Comparison of ENCODE assay signal across 8 mouse cellular contexts in the genomic region with DNA sequence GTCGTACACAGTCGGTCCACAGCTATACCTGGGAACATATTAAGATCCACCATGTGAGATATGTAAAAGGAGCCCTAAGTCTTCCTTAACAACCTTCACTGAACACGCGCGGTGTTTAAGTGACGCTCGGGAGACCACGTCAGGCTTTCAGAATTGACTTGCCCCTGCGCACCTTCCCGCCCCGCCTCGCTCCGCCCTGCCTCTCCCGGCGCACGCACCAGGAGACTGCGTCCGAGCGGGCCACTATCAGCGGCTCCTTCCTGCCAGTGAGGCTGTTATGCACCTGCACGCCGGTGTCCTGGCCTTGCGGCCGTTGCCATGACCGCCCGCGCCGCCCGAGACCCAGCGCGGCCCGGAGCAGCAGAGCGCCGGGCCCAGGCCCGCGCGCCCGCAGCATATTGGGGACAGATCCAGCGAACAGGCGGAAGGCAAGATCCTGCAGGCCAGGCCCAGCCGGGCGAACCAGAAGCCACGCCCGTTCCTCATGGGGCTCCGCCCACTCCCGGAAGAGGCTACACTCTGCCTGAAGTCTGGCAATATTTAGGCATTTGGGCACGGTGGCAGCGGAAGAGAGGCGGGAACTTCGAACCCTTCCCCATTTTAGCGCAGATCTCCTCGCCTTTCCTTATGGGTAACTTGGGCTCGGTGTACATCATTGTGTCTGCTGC. TPM values are rescaled to one million over a fixed set of nuclear protein-coding genes. Genes with fewer than 3 reads are reported as not detected.
DNase-seq lines count a peak whose midpoint lies in the region; ATAC-seq lines count a peak whose summit lies in the region.

A gene (minus strand): TSS at position 503 of the 668 bp plus-strand sequence.

- under 1% methylated on average over 53 of the region's 53 CpGs for WGBS in heart, embryonic 14.5 days
- WGBS in liver, embryonic 13.5 days (ENCODE audit: insufficient replicate concordance) = under 1% methylated on average over 52 of the region's 53 CpGs
- under 1% methylated on average over 53 of the region's 53 CpGs for WGBS in stomach, embryonic 16.5 days

- H3K36me3 ChIP-seq in heart, embryonic 14.5 days (ENCODE audit: control insufficient read depth, insufficient read depth, low read length) = peaks cover 17% of the 10 kb centered on the region; the same call in 1 of the 2 replicates
- H3K36me3 ChIP-seq in liver, embryonic 13.5 days = peaks cover 22% of the 10 kb centered on the region; the same call in 1 of the 2 replicates
- H3K36me3 ChIP-seq in stomach, embryonic 16.5 days (ENCODE audit: control insufficient read depth, insufficient read depth, low read length) = 0 out of 2 replicates have a peak, but pooled peaks cover 3% of the 10 kb centered on the region

- H3K9ac ChIP-seq in heart, embryonic 14.5 days (ENCODE audit: low read length) = peak within 1 kb of the TSS; percentile 86
- peak within 1 kb of the TSS; percentile 83 for H3K9ac ChIP-seq in liver, embryonic 13.5 days
- H3K9ac ChIP-seq in stomach, embryonic 16.5 days (ENCODE audit: low read length) = peak within 1 kb of the TSS; percentile 91

- H3K9me3 ChIP-seq in heart, embryonic 14.5 days (ENCODE audit: control insufficient read depth, low read length) = no peaks in the 10 kb centered on the region
- no peaks in the 10 kb centered on the region for H3K9me3 ChIP-seq in liver, embryonic 13.5 days (replicated peaks)
- H3K9me3 ChIP-seq in stomach, embryonic 16.5 days (replicated peaks; ENCODE audit: control insufficient read depth, low read length) = no peaks in the 10 kb centered on the region

- peak within 1 kb of the TSS; percentile 33 for H3K27ac ChIP-seq in brown adipose tissue, adult 24 weeks (replicated peaks; ENCODE audit: low read depth, low read length)
- peak within 1 kb of the TSS; percentile 80 to 89 for H3K27ac ChIP-seq in heart, embryonic 14.5 days (replicated peaks in 1 of 2; ENCODE audit: control insufficient read depth in 1 of 2, insufficient read depth in 1 of 2, low read depth in 2 of 2, low read length in 2 of 2)
- peak within 1 kb of the TSS; percentile 85 for H3K27ac ChIP-seq in liver, embryonic 13.5 days
- peak within 1 kb of the TSS; percentile 92 for H3K27ac ChIP-seq in stomach, embryonic 16.5 days (ENCODE audit: low read length)

- peak; percentile 68 for ATAC-seq in heart, embryonic 14.5 days (ENCODE audit: insufficient number of reproducible peaks, insufficient read depth, low FRiP score, low read depth)
- peak; percentile 81 for ATAC-seq in liver, embryonic 13.5 days (ENCODE audit: low read depth)
- ATAC-seq in stomach, embryonic 16.5 days (ENCODE audit: insufficient read depth, low FRiP score) = peak; percentile 81

- H3K4me2 ChIP-seq in heart, embryonic 14.5 days (ENCODE audit: low read length) = peak within 1 kb of the TSS; percentile 72
- peak within 1 kb of the TSS; percentile 75 for H3K4me2 ChIP-seq in liver, embryonic 13.5 days
- H3K4me2 ChIP-seq in stomach, embryonic 16.5 days (ENCODE audit: low read depth, low read length) = peak within 1 kb of the TSS; percentile 64

- peak; percentile 92 for DNase-seq in CD4-positive helper T cell, adult 2 months (ENCODE audit: low read depth, low spot score)
- peak; percentile 87 for DNase-seq in fibroblast of lung, adult 2 months (ENCODE audit: low read depth)
- DNase-seq in kidney, postnatal 14 days = peak; percentile 96
- peak; percentile 91 for DNase-seq in liver, embryonic 13.5 days
- DNase-seq in neural tube, embryonic 10.5 days (ENCODE audit: extremely low spot score, low spot score) = peak; percentile 89

- H3K4me3 ChIP-seq in brown adipose tissue, adult 24 weeks (ENCODE audit: insufficient read depth, low read depth, low read length) = peak within 1 kb of the TSS; percentile 86
- H3K4me3 ChIP-seq in heart, embryonic 14.5 days (ENCODE audit: control insufficient read depth in 1 of 2, insufficient read depth in 1 of 2, low read depth in 1 of 2, low read length in 2 of 2) = peak within 1 kb of the TSS; percentile 81 to 85
- H3K4me3 ChIP-seq in liver, embryonic 13.5 days (replicated peaks) = peak within 1 kb of the TSS; percentile 75
- H3K4me3 ChIP-seq in stomach, embryonic 16.5 days (replicated peaks; ENCODE audit: low read length) = peak within 1 kb of the TSS; percentile 66

- no peaks in the 10 kb centered on the region for H3K27me3 ChIP-seq in heart, embryonic 14.5 days (ENCODE audit: control insufficient read depth, insufficient read depth, low read length)
- H3K27me3 ChIP-seq in liver, embryonic 13.5 days = no peaks in the 10 kb centered on the region
- H3K27me3 ChIP-seq in stomach, embryonic 16.5 days (ENCODE audit: control insufficient read depth, insufficient read depth, low read length) = no peaks in the 10 kb centered on the region

- peaks cover 2% of the 10 kb centered on the region; the same call in 1 of the 2 replicates for H3K4me1 ChIP-seq in brown adipose tissue, adult 24 weeks (ENCODE audit: control insufficient read depth, insufficient read depth, insufficient read length, low read length)
- peaks cover 0 to 17% of the 10 kb centered on the region in 2 experiments; a peak in 3 of 4 replicates for H3K4me1 ChIP-seq in heart, embryonic 14.5 days (ENCODE audit: control insufficient read depth in 2 of 2, insufficient read depth in 2 of 2, low read length in 2 of 2)
- H3K4me1 ChIP-seq in liver, embryonic 13.5 days (replicated peaks) = peaks cover 39% of the 10 kb centered on the region
- peaks cover 15% of the 10 kb centered on the region for H3K4me1 ChIP-seq in stomach, embryonic 16.5 days (ENCODE audit: control insufficient read depth, insufficient read depth, low read length)

RNA-seq across cellular contexts. Expression of the gene that starts here (rescaled TPM):
- 43.7 and 44.1 TPM in 2 replicates for polyA plus RNA-seq in brown adipose tissue, adult 24 weeks (2012; ENCODE audit: insufficient read depth, insufficient read length, missing spikeins)
- 27.9 and 31.1 TPM in 2 replicates for polyA plus RNA-seq in heart, embryonic 14.5 days (2014; fragmentation: Nextera tagmentation; extraction: Ambion mirVana)
- 17.9 and 19.4 TPM in 2 replicates for polyA plus RNA-seq in liver, embryonic 13.5 days (2015; fragmentation: Nextera tagmentation; extraction: Ambion mirVana)
- polyA plus RNA-seq in stomach, embryonic 16.5 days (2015; fragmentation: Nextera tagmentation; extraction: Ambion mirVana) = 24.3 and 26.9 TPM in 2 replicates

Comparison
In these comparisons a context has a peak if more than half of its experiments do, and no peak if none do; other contexts are left out.
1. Peak in every context shown above with its lines: DNase-seq, ATAC-seq, H3K4me3 ChIP-seq and H3K27ac ChIP-seq.
2. H3K27ac ChIP-seq: peak in every context shown above with its lines; median percentile 92 in stomach, embryonic 16.5 days; 85 in liver, embryonic 13.5 days; 84 in heart, embryonic 14.5 days; 33 in brown adipose tissue, adult 24 weeks.